Mouse (Mus musculus) spleen, adult 12 weeks (tissue): ENCODE results near the gene Clstn2.

Experiments
- DNase-seq: peaks from one replicate; pipeline ENCODE4 v3.0.0; 2022; ENCODE audit warnings: low spot score

Gene Clstn2

GRCm38 (mm10) chr9:97679106-97679505, 353.9 kb downstream of the Clstn2 start:
- no peak for DNase-seq

GRCm38 (mm10) chr9:97677075-97677474, 355.9 kb downstream of the Clstn2 start:
- no peak for DNase-seq

- no peak for DNase-seq
These were observed 360.3 kb downstream of the Clstn2 start for GRCm38 (mm10) chr9:97672681-97673080.

- no peak for DNase-seq
These were observed 360.8 kb downstream of the Clstn2 start for GRCm38 (mm10) chr9:97672224-97672623.

- no peak for DNase-seq
These were observed 362.3 kb downstream of the Clstn2 start for GRCm38 (mm10) chr9:97670666-97671065.

GRCm38 (mm10) chr9:97660989-97661388, 372.0 kb downstream of the Clstn2 start:
- DNase-seq, result no peak

- DNase-seq, result no peak
These were observed 374.2 kb downstream of the Clstn2 start for GRCm38 (mm10) chr9:97658736-97659135.

GRCm38 (mm10) chr9:97648409-97648808, 384.6 kb downstream of the Clstn2 start:
- DNase-seq, result no peak

GRCm38 (mm10) chr9:97645746-97646145, 387.2 kb downstream of the Clstn2 start:
- no peak for DNase-seq

- DNase-seq, result no peak
These were observed 390.6 kb downstream of the Clstn2 start for GRCm38 (mm10) chr9:97642396-97642795.

GRCm38 (mm10) chr9:97639967-97640549, 392.9 kb downstream of the Clstn2 start:
- DNase-seq, result no peak

GRCm38 (mm10) chr9:97638683-97639354, 394.2 kb downstream of the Clstn2 start:
- DNase-seq, result no peak

GRCm38 (mm10) chr9:97635351-97635750, 397.6 kb downstream of the Clstn2 start:
- no peak for DNase-seq

GRCm38 (mm10) chr9:97634831-97635230, 398.1 kb downstream of the Clstn2 start:
- DNase-seq, result no peak

GRCm38 (mm10) chr9:97629180-97629579, 403.8 kb downstream of the Clstn2 start:
- DNase-seq, result no peak

GRCm38 (mm10) chr9:97628361-97628908, 404.5 kb downstream of the Clstn2 start:
- no peak for DNase-seq

- DNase-seq, result no peak
These were observed 405.1 kb downstream of the Clstn2 start for GRCm38 (mm10) chr9:97627916-97628315.

- no peak for DNase-seq
These were observed 422.4 kb downstream of the Clstn2 start for GRCm38 (mm10) chr9:97610566-97610965.

GRCm38 (mm10) chr9:97603729-97604128, 429.3 kb downstream of the Clstn2 start:
- no peak for DNase-seq

GRCm38 (mm10) chr9:97602476-97602875, 430.5 kb downstream of the Clstn2 start:
- no peak for DNase-seq

- DNase-seq, result no peak
These were observed 434.0 kb downstream of the Clstn2 start for GRCm38 (mm10) chr9:97599006-97599405.

GRCm38 (mm10) chr9:97590712-97591111, 442.3 kb downstream of the Clstn2 start:
- no peak for DNase-seq

GRCm38 (mm10) chr9:97570881-97571280, 462.1 kb downstream of the Clstn2 start:
- DNase-seq, result no peak

- no peak for DNase-seq
These were observed 469.9 kb downstream of the Clstn2 start for GRCm38 (mm10) chr9:97563121-97563520.
